Mouse (Mus musculus): Measurements from ENCODE around the gene Slc26a11. TPM values are rescaled to one million over a fixed set of nuclear protein-coding genes. Genes with fewer than 3 reads are reported as not detected.

Slc26a11 gene
- total and polyA plus RNA-seq, 3 experiments: 1.4 to 3.3 (median 2.6) TPM

- no peak overlapping the region for H3K9ac ChIP-seq (ENCODE audit: insufficient read depth, low read depth)
- H3K36me3 ChIP-seq (replicated peaks in 1 of 2; ENCODE audit: control insufficient read depth in 1 of 2, insufficient read depth in 1 of 2, low read length in 1 of 2): peaks cover 79 to 83% of the 10 kb centered on the region in 2 experiments
- H3K4me3 ChIP-seq (replicated peaks in 1 of 3; ENCODE audit: low read depth in 2 of 3, low read length in 2 of 3, poor library complexity in 1 of 3): no peak overlapping the region
- H3K4me2 ChIP-seq (ENCODE audit: insufficient read depth, low read depth, poor library complexity, severe bottlenecking): no peak overlapping the region
- H3K4me1 ChIP-seq (ENCODE audit: control insufficient read depth in 1 of 2, insufficient read depth in 2 of 2): peaks cover 0 to 7% of the 10 kb centered on the region in 2 experiments; a peak in 2 of 4 replicates
- no peak overlapping the region for H3K27ac ChIP-seq (ENCODE audit: insufficient read depth, low read depth)
- no peaks in the 10 kb centered on the region for H3K9me3 ChIP-seq (replicated peaks; ENCODE audit: low read length)
- dilution Hi-C loops (cut with MboI; ENCODE audit: extremely low pct_ligation_motif_present, extremely low pct_unique_long_range_greater_than_20kb, low sequenced_read_pairs) (no loop called here), in situ Hi-C loops (cut with MboI; ENCODE audit: low pct_ligation_motif_present, low pct_unique_long_range_greater_than_20kb, low sequenced_read_pairs) (no loop called here)
- no peaks in the 10 kb centered on the region for H3K79me2 ChIP-seq (replicated peaks; ENCODE audit: control insufficient read depth, extremely low read depth, insufficient read depth, poor library complexity, severe bottlenecking)
- H3K27me3 ChIP-seq (replicated peaks): no peaks in the 10 kb centered on the region
- no peak for DNase-seq (ENCODE audit: extremely low read depth)
- TF ChIP-seq CHD2 (IDR thresholded peaks at IDR 0.05; ENCODE audit: low read length) (no peak), MXI1 (IDR thresholded peaks at IDR 0.05; ENCODE audit: low read depth, low read length) (no peak), KAT2A (IDR thresholded peaks at IDR 0.05; ENCODE audit: insufficient replicate concordance, low read length) (no peak), MEF2A (IDR thresholded peaks at IDR 0.05; ENCODE audit: borderline replicate concordance, low read depth, low read length) (no peak), MYC (IDR thresholded peaks at IDR 0.05; ENCODE audit: low read depth, low read length) (no peak), ZMIZ1 (IDR thresholded peaks at IDR 0.05; ENCODE audit: low read depth, low read length) (no peak)
Observed at GRCm38 (mm10) chr11:119420426-119420825, 65.1 kb downstream of the Slc26a11 start.

DNA sequence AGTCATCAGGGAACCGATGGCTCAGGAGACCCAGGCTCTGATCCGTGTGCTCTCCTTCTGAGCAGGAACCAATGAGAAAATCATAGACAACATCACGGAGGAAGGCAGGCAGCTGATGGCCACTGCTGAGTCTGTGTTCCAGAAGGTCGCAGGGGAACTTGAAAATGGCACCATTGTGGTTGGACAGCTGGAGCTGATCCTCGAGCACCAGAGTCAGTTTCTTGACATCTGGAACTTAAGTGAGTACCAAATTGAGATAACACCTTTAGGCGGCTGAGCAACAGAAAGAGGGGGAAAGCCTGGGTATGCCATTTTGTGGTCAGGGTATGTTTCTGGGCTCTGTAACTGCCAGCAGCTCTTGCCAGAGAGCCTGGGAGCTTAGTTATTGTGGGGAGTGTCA is 72.1 kb downstream of the Slc26a11 start:
- Histone ChIP-seq H3K79me2 (replicated peaks; ENCODE audit: control insufficient read depth, extremely low read depth, insufficient read depth, poor library complexity, severe bottlenecking) (no peaks in the 10 kb centered on the region), H3K27ac (ENCODE audit: insufficient read depth, low read depth) (no peak overlapping the region), H3K4me3 (replicated peaks in 1 of 3; ENCODE audit: low read depth in 2 of 3, low read length in 2 of 3, poor library complexity in 1 of 3) (no peak overlapping the region), H3K9ac (ENCODE audit: insufficient read depth, low read depth) (no peak overlapping the region), H3K9me3 (replicated peaks; ENCODE audit: low read length) (no peaks in the 10 kb centered on the region), H3K36me3 (replicated peaks in 1 of 2; ENCODE audit: control insufficient read depth in 1 of 2, insufficient read depth in 1 of 2, low read length in 1 of 2) (peaks cover 71 to 75% of the 10 kb centered on the region in 2 experiments), H3K27me3 (replicated peaks) (peaks cover 4% of the 10 kb centered on the region), H3K4me2 (ENCODE audit: insufficient read depth, low read depth, poor library complexity, severe bottlenecking) (no peak overlapping the region), H3K4me1 (ENCODE audit: control insufficient read depth in 1 of 2, insufficient read depth in 2 of 2) (peaks cover 3 to 13% of the 10 kb centered on the region in 2 experiments)
- no peak for DNase-seq (ENCODE audit: extremely low read depth)
- in situ Hi-C loops (cut with MboI; ENCODE audit: low pct_ligation_motif_present, low pct_unique_long_range_greater_than_20kb, low sequenced_read_pairs): no loop called here
- TF ChIP-seq RCOR1 (conservative IDR thresholded peaks at IDR 0.05; ENCODE audit: low read depth, low read length) (no peak), KAT2A (IDR thresholded peaks at IDR 0.05; ENCODE audit: insufficient replicate concordance, low read length) (no peak), MYC (IDR thresholded peaks at IDR 0.05; ENCODE audit: low read depth, low read length) (no peak), ZKSCAN1 (IDR thresholded peaks at IDR 0.05; ENCODE audit: borderline replicate concordance, low read depth, low read length) (no peak), USF1 (IDR thresholded peaks at IDR 0.05; ENCODE audit: low read depth, low read length) (no peak), MAFK (IDR thresholded peaks at IDR 0.05; ENCODE audit: insufficient replicate concordance, low read length) (no peak)
- dilution Hi-C loops (cut with MboI; ENCODE audit: extremely low pct_ligation_motif_present, extremely low pct_unique_long_range_greater_than_20kb, low sequenced_read_pairs): no loop called here

- no peak for DNase-seq (ENCODE audit: extremely low read depth)
- Histone ChIP-seq H3K4me2 (ENCODE audit: insufficient read depth, low read depth, poor library complexity, severe bottlenecking) (no peak overlapping the region), H3K36me3 (replicated peaks in 1 of 2; ENCODE audit: control insufficient read depth in 1 of 2, insufficient read depth in 1 of 2, low read length in 1 of 2) (peaks cover 70 to 74% of the 10 kb centered on the region in 2 experiments), H3K9me3 (replicated peaks; ENCODE audit: low read length) (no peaks in the 10 kb centered on the region), H3K9ac (ENCODE audit: insufficient read depth, low read depth) (no peak overlapping the region), H3K27me3 (replicated peaks) (peaks cover 4% of the 10 kb centered on the region), H3K4me3 (replicated peaks in 1 of 3; ENCODE audit: low read depth in 2 of 3, low read length in 2 of 3, poor library complexity in 1 of 3) (no peak overlapping the region), H3K79me2 (replicated peaks; ENCODE audit: control insufficient read depth, extremely low read depth, insufficient read depth, poor library complexity, severe bottlenecking) (no peaks in the 10 kb centered on the region), H3K4me1 (ENCODE audit: control insufficient read depth in 1 of 2, insufficient read depth in 2 of 2) (peaks cover 3 to 13% of the 10 kb centered on the region in 2 experiments), H3K27ac (ENCODE audit: insufficient read depth, low read depth) (no peak overlapping the region)
- TF ChIP-seq RAD21 (IDR thresholded peaks at IDR 0.05; ENCODE audit: low read depth, low read length) (no peak), CTCF (conservative IDR thresholded peaks at IDR 0.05 in 1 of 2, IDR thresholded peaks at IDR 0.05 in 1 of 2; ENCODE audit: low read depth in 2 of 2, low read length in 2 of 2) (no peak), MAFK (IDR thresholded peaks at IDR 0.05; ENCODE audit: insufficient replicate concordance, low read length) (no peak), JUN (IDR thresholded peaks at IDR 0.05; ENCODE audit: insufficient read depth, low read depth, low read length) (no peak), RCOR1 (conservative IDR thresholded peaks at IDR 0.05; ENCODE audit: low read depth, low read length) (no peak), SIN3A (IDR thresholded peaks at IDR 0.05; ENCODE audit: low read length) (no peak), EP300 (IDR thresholded peaks at IDR 0.05; ENCODE audit: low read length) (no peak), ZMIZ1 (IDR thresholded peaks at IDR 0.05; ENCODE audit: low read depth, low read length) (no peak), CHD1 (IDR thresholded peaks at IDR 0.05; ENCODE audit: low read depth, low read length) (no peak), USF2 (conservative IDR thresholded peaks at IDR 0.05; ENCODE audit: low read depth, low read length) (no peak), POLR2AphosphoS2 (IDR thresholded peaks at IDR 0.05; ENCODE audit: low read depth, low read length) (no peak), POLR2A (IDR thresholded peaks at IDR 0.05; ENCODE audit: low read depth, low read length) (no peak), CHD2 (IDR thresholded peaks at IDR 0.05; ENCODE audit: low read length) (no peak), UBTF (IDR thresholded peaks at IDR 0.05; ENCODE audit: low read depth, low read length) (no peak), GABPA (IDR thresholded peaks at IDR 0.05; ENCODE audit: insufficient replicate concordance, low read depth, low read length) (no peak)
- dilution Hi-C loops (cut with MboI; ENCODE audit: extremely low pct_ligation_motif_present, extremely low pct_unique_long_range_greater_than_20kb, low sequenced_read_pairs) (no loop called here), in situ Hi-C loops (cut with MboI; ENCODE audit: low pct_ligation_motif_present, low pct_unique_long_range_greater_than_20kb, low sequenced_read_pairs) (no loop called here)
Observed at GRCm38 (mm10) chr11:119427986-119428385, 72.6 kb downstream of the Slc26a11 start.

All from CH12.LX (cell line).